9 mouse cellular contexts compared by ENCODE assay signal in the genomic region with DNA sequence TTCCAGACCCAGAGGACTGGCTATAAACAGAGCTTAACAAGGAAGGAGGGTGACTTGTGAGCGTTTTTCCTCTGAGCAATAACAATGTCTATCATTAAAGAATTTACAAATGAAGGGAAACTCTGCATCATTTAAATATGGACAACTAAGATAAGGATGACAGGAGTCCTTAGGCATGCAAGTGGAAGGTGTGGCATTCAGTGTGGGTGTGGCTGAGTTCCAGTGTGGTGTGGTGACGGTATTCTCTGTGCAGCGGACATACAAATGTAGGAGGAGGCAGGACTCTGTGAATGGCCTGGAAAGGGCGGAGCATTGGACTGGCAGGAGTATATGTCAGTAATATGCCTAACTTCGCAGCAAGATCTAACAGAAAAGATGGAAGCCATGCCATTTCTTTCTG. TPM values are rescaled to one million over a fixed set of nuclear protein-coding genes. Genes with fewer than 3 reads are reported as not detected.
DNase-seq lines count a peak whose midpoint lies in the region; ATAC-seq and TF ChIP-seq lines count a peak whose summit lies in the region.
"Had no signal": no experiment of that assay in that cellular context is flagged by ENCODE, and none has a peak within 500 bp of the region (broad histone marks: within the 10 kb centered on the region; RNA-seq: fewer than 3 reads in every experiment).

No protein-coding gene starts in this region.

- no peaks in the 10 kb centered on the region for H3K36me3 ChIP-seq in liver, embryonic 15.5 days (replicated peaks)
- no peaks in the 10 kb centered on the region for H3K36me3 ChIP-seq in midbrain, postnatal 0 days (ENCODE audit: insufficient read depth, low read length)

- H3K27me3 ChIP-seq in liver, embryonic 15.5 days: no peaks in the 10 kb centered on the region
- no peaks in the 10 kb centered on the region for H3K27me3 ChIP-seq in midbrain, postnatal 0 days (ENCODE audit: insufficient read depth, low read length)

- H3K9ac ChIP-seq in liver, embryonic 15.5 days: no peak overlapping the region
- H3K9ac ChIP-seq in midbrain, postnatal 0 days (replicated peaks; ENCODE audit: low read length, poor library complexity, severe bottlenecking): no peak overlapping the region

- peak; percentile 95 for DNase-seq in heart, adult 11 months
- no peak for DNase-seq in heart, adult 9 months (ENCODE audit: low spot score in 2 of 2)
- peak; percentile 85 for DNase-seq in 3134 (ENCODE audit: extremely low read depth, insufficient read length, low spot score)
- DNase-seq in c-Kit-positive CD71-negative TER-119-negative erythroid progenitor cells, embryonic 14.5 days (ENCODE audit: low read depth): peak; percentile 10
- no peak for DNase-seq in embryo, embryonic 10.5 days (ENCODE audit: low spot score)
- DNase-seq in testis, postnatal 10 days (ENCODE audit: low spot score): no peak
- no peak for DNase-seq in midbrain, postnatal 0 days (ENCODE audit: low spot score)
- DNase-seq: cerebellum, adult 9-11 months had no signal

- H3K4me1 ChIP-seq in liver, embryonic 15.5 days (replicated peaks): no peaks in the 10 kb centered on the region; the same call in 1 of the 2 replicates
- no peaks in the 10 kb centered on the region for H3K4me1 ChIP-seq in midbrain, postnatal 0 days (ENCODE audit: insufficient read depth, low read length)

- H3K9me3 ChIP-seq in liver, embryonic 15.5 days (replicated peaks): no peaks in the 10 kb centered on the region
- no peaks in the 10 kb centered on the region for H3K9me3 ChIP-seq in midbrain, postnatal 0 days (ENCODE audit: low read length)

- no peak overlapping the region for H3K4me3 ChIP-seq in liver, embryonic 15.5 days (replicated peaks)
- no peak overlapping the region for H3K4me3 ChIP-seq in midbrain, postnatal 0 days (ENCODE audit: low read depth, low read length)

- no peak for TF ChIP-seq CTCF in midbrain, postnatal 0 days (IDR thresholded peaks at IDR 0.05)

- H3K27ac ChIP-seq in liver, embryonic 15.5 days (replicated peaks): no peak overlapping the region
- H3K27ac ChIP-seq in midbrain, postnatal 0 days (ENCODE audit: low read depth, low read length): no peak overlapping the region

- WGBS in liver, embryonic 15.5 days (ENCODE audit: insufficient replicate concordance): 39% methylated on average over 5 of the region's 5 CpGs
- WGBS in midbrain, postnatal 0 days: 89% methylated on average over 5 of the region's 5 CpGs

- ATAC-seq in liver, embryonic 15.5 days (ENCODE audit: insufficient read depth): peak; percentile 94
- ATAC-seq in midbrain, postnatal 0 days (ENCODE audit: low FRiP score): no peak

- H3K4me2 ChIP-seq in liver, embryonic 15.5 days: no peak overlapping the region
- no peak overlapping the region for H3K4me2 ChIP-seq in midbrain, postnatal 0 days (ENCODE audit: low read depth, low read length, poor library complexity, severe bottlenecking)

RNA-seq across cellular contexts. Expression of a gene that starts 24.3 kb away (rescaled TPM):
- polyA plus RNA-seq in liver, embryonic 15.5 days (2015; fragmentation: Nextera tagmentation; extraction: Ambion mirVana): 12.5 and 14.2 TPM in 2 replicates
- 17.7 and 23.0 TPM in 2 replicates for total RNA-seq in midbrain, postnatal 0 days (2014; rRNA removed)
- 27.8 and 32.4 TPM in 2 replicates for polyA plus RNA-seq in midbrain, postnatal 0 days (2015; fragmentation: Nextera tagmentation; extraction: Ambion mirVana)

Comparison
In these comparisons a context has a peak if more than half of its experiments do, and no peak if none do; other contexts are left out.
1. DNase-seq: peak in heart, adult 11 months (single experiment), 3134 (single experiment) and c-Kit-positive CD71-negative TER-119-negative erythroid progenitor cells, embryonic 14.5 days (single experiment); none in heart, adult 9 months (0 of 2), embryo, embryonic 10.5 days (single experiment), testis, postnatal 10 days (single experiment) and midbrain, postnatal 0 days (single experiment).